Mouse (Mus musculus) central nervous system, embryonic 18 days (tissue): ENCODE data around the gene Arl1. TPM values are rescaled to one million over a fixed set of nuclear protein-coding genes. Genes with fewer than 3 reads are reported as not detected.

ENCODE experiments used
- polyA plus RNA-seq: library from polyadenylated mRNA; depleted of rRNA; stranded (reverse); fragments of >200 nt; gene quantifications from 2 replicates; pipeline ENCODE4 v1.2.3, GENCODE M21; 2012; rRNA removed

The Arl1 gene
- polyA plus RNA-seq: 87.4 and 104 TPM in 2 replicates

GRCm38 (mm10) chr10:88730571-88731495 lies at the start of gene Arl1:
Gene Arl1, plus strand, starts transcription at chr10:88730858.

GRCm38 (mm10) chr10:88684925-88685324 lies 45.7 kb upstream of the Arl1 start, which contains the start of gene Spic:
Gene Spic, minus strand, starts transcription at chr10:88685015.

Other genes starting within 250 kb of the Arl1 start
- 7.1 and 7.3 TPM in 2 replicates for gene Chpt1, start 226.8 kb upstream of the Arl1 start, polyA plus RNA-seq
- gene Mybpc1, start 125.7 kb upstream of the Arl1 start, polyA plus RNA-seq: 4.1 and 32.7 TPM in 2 replicates
- gene Spic, start 45.8 kb upstream of the Arl1 start, polyA plus RNA-seq: 0.04 TPM in 1 of 2 replicates, not detected in the other
- 16.7 and 18.2 TPM in 2 replicates for gene Utp20, start 95.9 kb downstream of the Arl1 start, polyA plus RNA-seq
- gene Slc5a8, start 155.1 kb downstream of the Arl1 start, polyA plus RNA-seq: 0.06 and 0.08 TPM in 2 replicates